9 mouse cellular contexts compared by ENCODE assay signal in genomic region chr5:25188802-25189201, GRCm38 (mm10). TPM values are rescaled to one million over a fixed set of nuclear protein-coding genes. Genes with fewer than 3 reads are reported as not detected.
A peak's percentile ranks its signal among the peaks of the same experiment; 100 is the strongest.
DNase-seq lines count a peak whose midpoint lies in the region; ATAC-seq and TF ChIP-seq lines count a peak whose summit lies in the region.
"Had no signal": no experiment of that assay in that cellular context is flagged by ENCODE, and none has a peak within 500 bp of the region (broad histone marks: within the 10 kb centered on the region; RNA-seq: fewer than 3 reads in every experiment).

No protein-coding gene starts in this region.

- ATAC-seq in midbrain, postnatal 0 days (ENCODE audit: low FRiP score): no peak
- ATAC-seq in midbrain, embryonic 15.5 days (replicated peaks): no peak
- no peak for ATAC-seq in forebrain, embryonic 14.5 days

- peak; percentile 56 for TF ChIP-seq CTCF in midbrain, postnatal 0 days (IDR thresholded peaks at IDR 0.05)

- no peaks in the 10 kb centered on the region for H3K4me1 ChIP-seq in midbrain, postnatal 0 days (ENCODE audit: insufficient read depth, low read length)
- H3K4me1 ChIP-seq in midbrain, embryonic 15.5 days: no peaks in the 10 kb centered on the region
- no peaks in the 10 kb centered on the region for H3K4me1 ChIP-seq in forebrain, embryonic 14.5 days (ENCODE audit: control insufficient read depth, insufficient read depth, low read length)

- H3K36me3 ChIP-seq in midbrain, postnatal 0 days (ENCODE audit: insufficient read depth, low read length): no peaks in the 10 kb centered on the region
- H3K36me3 ChIP-seq in midbrain, embryonic 15.5 days (replicated peaks): no peaks in the 10 kb centered on the region
- no peaks in the 10 kb centered on the region for H3K36me3 ChIP-seq in forebrain, embryonic 14.5 days (ENCODE audit: control insufficient read depth, insufficient read depth, low read length)

- H3K4me3 ChIP-seq in midbrain, postnatal 0 days (ENCODE audit: low read depth, low read length): no peak overlapping the region
- no peak overlapping the region for H3K4me3 ChIP-seq in midbrain, embryonic 15.5 days
- no peak overlapping the region for H3K4me3 ChIP-seq in forebrain, embryonic 14.5 days (ENCODE audit: low read depth, low read length)

- H3K9ac ChIP-seq in midbrain, postnatal 0 days (replicated peaks; ENCODE audit: low read length, poor library complexity, severe bottlenecking): no peak overlapping the region
- H3K9ac ChIP-seq in midbrain, embryonic 15.5 days: no peak overlapping the region
- H3K9ac ChIP-seq in forebrain, embryonic 14.5 days (ENCODE audit: low read length): no peak overlapping the region

- DNase-seq in cerebellum, adult 9-10 months: peak; percentile 2
- no peak for DNase-seq in cerebellum, adult 11-12 months
- no peak for DNase-seq in midbrain, postnatal 0 days (ENCODE audit: low spot score)
- DNase-seq in embryo, embryonic 9.5 days (ENCODE audit: extremely low spot score): peak; percentile 4
- DNase-seq in lung, postnatal 14 days: peak; percentile 23
- no peak for DNase-seq in forebrain, embryonic 14.5 days (ENCODE audit: low spot score)
- no peak for DNase-seq in cerebellum, adult 18-20 months

- no peaks in the 10 kb centered on the region for H3K27me3 ChIP-seq in midbrain, postnatal 0 days (ENCODE audit: insufficient read depth, low read length)
- H3K27me3 ChIP-seq in midbrain, embryonic 15.5 days (replicated peaks): no peaks in the 10 kb centered on the region
- H3K27me3 ChIP-seq in forebrain, embryonic 14.5 days (replicated peaks; ENCODE audit: control insufficient read depth, insufficient read depth, low read length): no peaks in the 10 kb centered on the region

- H3K27ac ChIP-seq in midbrain, postnatal 0 days (ENCODE audit: low read depth, low read length): no peak overlapping the region
- H3K27ac ChIP-seq in midbrain, embryonic 15.5 days: no peak overlapping the region
- H3K27ac ChIP-seq in forebrain, embryonic 14.5 days (ENCODE audit: low read depth, low read length): no peak overlapping the region

- no peaks in the 10 kb centered on the region for H3K9me3 ChIP-seq in midbrain, postnatal 0 days (ENCODE audit: low read length)
- H3K9me3 ChIP-seq in midbrain, embryonic 15.5 days: no peaks in the 10 kb centered on the region
- no peaks in the 10 kb centered on the region for H3K9me3 ChIP-seq in forebrain, embryonic 14.5 days (replicated peaks; ENCODE audit: control insufficient read depth, low read length)

- 72% methylated on average over 1 of the region's 1 CpGs for WGBS in midbrain, postnatal 0 days
- 44% methylated on average over 1 of the region's 1 CpGs for WGBS in midbrain, embryonic 15.5 days
- 41% methylated on average over 1 of the region's 1 CpGs for WGBS in forebrain, embryonic 14.5 days

- no peak overlapping the region for H3K4me2 ChIP-seq in midbrain, postnatal 0 days (ENCODE audit: low read depth, low read length, poor library complexity, severe bottlenecking)
- H3K4me2 ChIP-seq in midbrain, embryonic 15.5 days: no peak overlapping the region
- no peak overlapping the region for H3K4me2 ChIP-seq in forebrain, embryonic 14.5 days (ENCODE audit: low read length)

RNA-seq across cellular contexts. Expression of gene Galntl5, which starts 7.5 kb away (rescaled TPM):
- not detected in 2 replicates for total RNA-seq in midbrain, postnatal 0 days (2014; rRNA removed)
- polyA plus RNA-seq in midbrain, postnatal 0 days (2015; fragmentation: Nextera tagmentation; extraction: Ambion mirVana): not detected in 2 replicates
- polyA plus RNA-seq in midbrain, embryonic 15.5 days (2015; fragmentation: Nextera tagmentation; extraction: Ambion mirVana): not detected in 2 replicates
- not detected in 2 replicates for polyA plus RNA-seq in forebrain, embryonic 14.5 days (2014; fragmentation: Nextera tagmentation; extraction: Ambion mirVana)
- total RNA-seq: gastrocnemius, postnatal 4 days had no signal

RNA-seq across cellular contexts. Expression of gene Galnt11, which starts 32.9 kb away (rescaled TPM):
- 67.3 and 77.0 TPM in 2 replicates for total RNA-seq in midbrain, postnatal 0 days (2014; rRNA removed)
- 56.9 and 61.0 TPM in 2 replicates for polyA plus RNA-seq in midbrain, postnatal 0 days (2015; fragmentation: Nextera tagmentation; extraction: Ambion mirVana)
- polyA plus RNA-seq in midbrain, embryonic 15.5 days (2015; fragmentation: Nextera tagmentation; extraction: Ambion mirVana): 50.4 and 51.9 TPM in 2 replicates
- 46.6 and 47.7 TPM in 2 replicates for polyA plus RNA-seq in forebrain, embryonic 14.5 days (2014; fragmentation: Nextera tagmentation; extraction: Ambion mirVana)

RNA-seq across cellular contexts. Expression of gene E130116L18Rik, which starts 34.2 kb away (rescaled TPM):
- total RNA-seq in midbrain, postnatal 0 days (2014; rRNA removed): not detected in 2 replicates
- polyA plus RNA-seq in midbrain, postnatal 0 days (2015; fragmentation: Nextera tagmentation; extraction: Ambion mirVana): 1.5 TPM in 1 of 2 replicates, not detected in the other
- polyA plus RNA-seq in midbrain, embryonic 15.5 days (2015; fragmentation: Nextera tagmentation; extraction: Ambion mirVana): 1.3 TPM in 1 of 2 replicates, not detected in the other
- not detected in 2 replicates for polyA plus RNA-seq in forebrain, embryonic 14.5 days (2014; fragmentation: Nextera tagmentation; extraction: Ambion mirVana)
- total RNA-seq: gastrocnemius, postnatal 4 days had no signal

Comparison
In these comparisons a context has a peak if more than half of its experiments do, and no peak if none do; other contexts are left out.
1. DNase-seq: peak in cerebellum, adult 9-10 months (single experiment), embryo, embryonic 9.5 days (single experiment) and lung, postnatal 14 days (single experiment); none in cerebellum, adult 11-12 months (single experiment), midbrain, postnatal 0 days (single experiment), forebrain, embryonic 14.5 days (single experiment) and cerebellum, adult 18-20 months (0 of 2).